Comparison of ENCODE assay signal across 22 mouse cellular contexts in the genomic region with DNA sequence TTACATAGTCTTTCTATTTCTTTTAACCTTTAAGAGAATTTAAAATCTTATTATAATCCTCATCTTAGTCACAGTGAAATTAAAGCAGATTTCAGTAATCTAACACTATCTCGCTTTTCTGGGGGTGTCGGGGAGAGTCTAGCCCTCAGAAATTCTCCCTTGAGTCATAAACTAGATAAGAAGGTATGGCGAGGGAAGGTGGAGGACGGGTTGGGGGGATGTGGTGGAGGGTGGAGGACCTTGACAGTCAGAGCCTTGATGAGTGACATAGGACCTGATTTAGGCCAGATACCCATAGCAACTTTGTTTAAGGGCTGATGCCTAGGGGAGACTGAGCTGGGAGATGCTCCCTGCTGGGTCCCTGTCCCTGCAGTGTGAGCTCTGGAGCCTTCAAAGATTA.
"Had no signal": no experiment of that assay in that cellular context is flagged by ENCODE, and none has a peak within 500 bp of the region (broad histone marks: within the 10 kb centered on the region; RNA-seq: fewer than 3 reads in every experiment).

No protein-coding gene starts in this region.

- ATAC-seq: liver, embryonic 12.5 days had no signal

- H3K36me3 ChIP-seq: liver, embryonic 12.5 days; liver, embryonic 15.5 days; lung, embryonic 15.5 days; neural tube, embryonic 12.5 days; neural tube, embryonic 15.5 days; stomach, embryonic 15.5 days had no signal

- DNase-seq: kidney, postnatal 25 days; layer of hippocampus, adult 9-11 months; liver; lung, adult 18-20 months; lung, postnatal 10 days; lung, postnatal 36 days; midbrain, embryonic 14.5 days; right cerebral cortex, adult 18-20 months; right cerebral cortex, postnatal 14 days; spleen, adult 18-20 months; thymus, postnatal 36 days had no signal

- H3K9ac ChIP-seq: limb, embryonic 13.5 days; liver, embryonic 12.5 days; liver, embryonic 15.5 days; lung, embryonic 15.5 days; neural tube, embryonic 12.5 days; neural tube, embryonic 15.5 days; stomach, embryonic 15.5 days had no signal

- H3K27me3 ChIP-seq: liver, embryonic 12.5 days; neural tube, embryonic 12.5 days; neural tube, embryonic 15.5 days; stomach, embryonic 15.5 days had no signal

- H3K4me3 ChIP-seq: layer of hippocampus, adult 2 months; left cerebral cortex, adult 2 months; limb, embryonic 13.5 days; liver, embryonic 12.5 days; liver, embryonic 15.5 days; lung, embryonic 15.5 days; neural tube, embryonic 12.5 days; neural tube, embryonic 15.5 days; stomach, embryonic 15.5 days had no signal

- H3K4me1 ChIP-seq: liver, embryonic 15.5 days; lung, embryonic 15.5 days; neural tube, embryonic 12.5 days had no signal

- H3K4me2 ChIP-seq: limb, embryonic 13.5 days; liver, embryonic 12.5 days; liver, embryonic 15.5 days; lung, embryonic 15.5 days; midbrain, embryonic 11.5 days; neural tube, embryonic 12.5 days; neural tube, embryonic 15.5 days; stomach, embryonic 15.5 days had no signal

- H3K9me3 ChIP-seq: limb, embryonic 13.5 days; liver, embryonic 12.5 days; liver, embryonic 15.5 days; lung, embryonic 15.5 days; neural tube, embryonic 12.5 days; neural tube, embryonic 15.5 days; stomach, embryonic 15.5 days had no signal

- H3K27ac ChIP-seq: kidney, postnatal 0 days; layer of hippocampus, adult 2 months; left cerebral cortex, adult 2 months; limb, embryonic 13.5 days; liver, embryonic 12.5 days; liver, embryonic 15.5 days; lung, embryonic 15.5 days; neural tube, embryonic 12.5 days; neural tube, embryonic 15.5 days; stomach, embryonic 15.5 days had no signal
